Mouse (Mus musculus) forebrain, embryonic 12.5 days (tissue): ENCODE data around the gene Msh2. TPM values are rescaled to one million over a fixed set of nuclear protein-coding genes. Genes with fewer than 3 reads are reported as not detected.
A peak's percentile ranks its signal among the peaks of the same experiment; 100 is the strongest.

Experiments
- ATAC-seq: fragments of 200-750 bp; cut with Nextera tagmentation; 2 replicates; pipeline ENCODE4 v1.8.0; 2017; ENCODE audit warnings: moderate TSS enrichment; ENCODE audit not compliant: low FRiP score
- H3K27ac ChIP-seq: fragments of 300-500 bp; sonication (generic); 2 replicates; pipeline ENCODE4 v1.5.1; 2016; ENCODE audit warnings: mild to moderate bottlenecking
- H3K27me3 ChIP-seq: fragments of 300-500 bp; sonication (generic); 2 replicates; pipeline ENCODE4 v1.6.1; 2016; ENCODE audit warnings: mild to moderate bottlenecking
- H3K36me3 ChIP-seq: fragments of 300-500 bp; sonication (generic); replicated peaks from 2 replicates; pipeline ENCODE4 v1.6.1; 2016; ENCODE audit warnings: mild to moderate bottlenecking
- H3K4me1 ChIP-seq: fragments of 300-500 bp; sonication (generic); 2 replicates; pipeline ENCODE4 v1.6.1; 2016
- H3K4me2 ChIP-seq: fragments of 300-500 bp; sonication (generic); 2 replicates; pipeline ENCODE4 v1.6.1; 2016; ENCODE audit warnings: mild to moderate bottlenecking, moderate library complexity
- H3K4me3 ChIP-seq: fragments of 300-500 bp; sonication (generic); replicated peaks from 2 replicates; pipeline ENCODE4 v1.5.1; 2016; ENCODE audit warnings: mild to moderate bottlenecking
- H3K9ac ChIP-seq: fragments of 300-500 bp; sonication (generic); 2 replicates; pipeline ENCODE4 v1.6.1; 2016; ENCODE audit warnings: mild to moderate bottlenecking
- H3K9me3 ChIP-seq: fragments of 300-500 bp; sonication (generic); 2 replicates; pipeline ENCODE4 v1.6.1; 2016
- WGBS: fragments of 180-500 bp; shearing (Covaris S2); methylation state at CpG from one replicate; pipeline ENCODE4 v1.1.7; 2016; 5-methylcytosine and 5-hydroxymethylcytosine counted together
- polyA plus RNA-seq: library from polyadenylated mRNA; unstranded; fragments of >200 nt; fragmentation: Nextera tagmentation; extraction: Ambion mirVana; gene quantifications from 2 replicates; pipeline ENCODE4 v1.2.1, GENCODE M21; 2016

Msh2 gene
- polyA plus RNA-seq, 1 experiment from 2014 or later: 116 TPM

DNA sequence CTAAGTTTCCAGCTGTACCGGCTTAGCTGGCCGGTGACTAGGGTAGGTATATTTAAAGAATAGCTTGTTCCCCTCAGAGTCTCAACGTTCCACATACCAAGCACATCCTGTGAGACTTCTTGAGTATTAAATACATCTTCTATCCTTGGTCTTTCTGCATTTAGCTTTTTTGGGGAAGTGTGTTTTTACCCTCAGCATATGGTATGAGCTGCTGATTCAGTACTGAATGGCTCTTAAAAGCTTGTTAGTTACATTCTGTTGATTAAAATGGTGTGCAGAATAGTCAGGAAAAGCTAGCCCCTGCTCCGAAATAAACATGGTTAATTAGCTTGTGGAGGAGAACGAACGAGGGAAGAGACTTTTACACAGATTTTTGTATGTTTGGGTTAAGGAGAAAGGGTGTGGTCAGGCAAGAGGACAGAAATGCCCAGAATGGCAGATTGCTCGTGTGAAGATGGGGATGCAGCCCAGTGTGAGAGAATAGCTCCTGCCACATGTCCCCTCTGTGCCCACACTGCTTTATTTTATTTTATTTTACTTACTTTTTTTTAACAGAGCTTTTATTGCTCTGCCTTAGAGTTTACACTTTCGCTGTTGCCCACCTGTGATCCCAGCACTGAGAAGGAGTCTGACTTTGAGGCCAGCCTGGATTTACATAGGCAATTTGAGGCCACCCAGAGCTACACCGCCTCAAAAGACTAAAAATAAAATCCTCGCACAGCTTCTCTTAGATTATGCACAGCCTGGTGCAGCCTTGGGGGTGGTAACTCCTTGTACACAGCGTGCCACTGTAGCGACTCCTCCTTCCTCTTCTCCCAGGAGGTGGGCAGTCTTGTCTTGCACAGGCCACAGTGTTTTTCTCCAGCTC lies 54.6 kb downstream of the Msh2 start:
- peaks cover 53% of the 10 kb centered on the region for H3K36me3 ChIP-seq
- H3K9ac ChIP-seq: no peak overlapping the region
- no peak overlapping the region for H3K4me3 ChIP-seq
- 95% methylated on average over 12 of the region's 12 CpGs for WGBS
- no peak for ATAC-seq
- no peaks in the 10 kb centered on the region for H3K4me1 ChIP-seq
- H3K4me2 ChIP-seq: no peak overlapping the region
- no peaks in the 10 kb centered on the region for H3K27me3 ChIP-seq
- no peaks in the 10 kb centered on the region for H3K9me3 ChIP-seq
- no peak overlapping the region for H3K27ac ChIP-seq

DNA sequence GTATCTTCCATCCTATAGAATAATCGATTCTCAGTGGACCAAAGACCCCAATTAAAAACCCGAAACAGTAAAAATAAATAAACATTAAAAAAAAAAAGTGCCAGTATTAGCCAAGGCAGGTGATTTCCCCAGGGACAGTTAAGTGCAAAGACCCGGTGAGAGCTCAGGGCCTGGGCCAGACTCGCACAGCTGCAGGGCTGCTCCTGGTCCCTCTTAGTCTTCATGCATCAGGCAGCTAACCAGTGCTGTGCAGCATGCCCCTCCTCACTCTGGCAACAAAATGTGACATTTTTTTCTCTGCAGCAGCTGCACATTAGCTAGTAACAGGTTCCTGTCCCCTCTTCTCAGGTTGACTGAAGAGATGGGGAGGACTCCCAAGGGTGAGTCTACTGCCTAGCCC lies 59.8 kb downstream of the Msh2 start:
- Histone ChIP-seq H3K36me3 (peaks cover 5% of the 10 kb centered on the region; the same call in 1 of the 2 replicates), H3K4me2 (no peak overlapping the region), H3K27me3 (no peaks in the 10 kb centered on the region), H3K4me3 (no peak overlapping the region), H3K9me3 (no peaks in the 10 kb centered on the region), H3K9ac (no peak overlapping the region), H3K27ac (no peak overlapping the region), H3K4me1 (no peaks in the 10 kb centered on the region)
- 88% methylated on average over 4 of the region's 4 CpGs for WGBS
- no peak for ATAC-seq

DNA sequence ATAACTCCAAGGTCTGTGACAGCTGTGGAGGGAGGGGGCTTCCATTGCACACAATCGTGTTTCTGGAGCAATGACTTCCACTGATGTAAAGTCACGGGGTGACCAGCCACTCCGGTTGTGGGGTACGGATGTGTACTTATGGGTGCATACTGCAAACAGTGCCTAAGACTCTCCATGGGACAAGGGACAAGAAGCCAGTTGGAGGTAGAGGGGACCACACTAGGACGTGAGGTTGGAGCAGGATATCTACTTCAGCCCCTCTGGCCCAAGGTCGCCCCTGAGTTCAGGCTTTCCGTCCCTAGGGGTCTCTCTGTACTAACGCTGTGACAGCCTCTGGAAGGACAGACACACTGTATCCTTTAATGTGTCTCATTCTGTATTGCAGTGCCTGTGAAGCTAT lies 62.3 kb downstream of the Msh2 start:
- 89% methylated on average over 8 of the region's 8 CpGs for WGBS

DNA sequence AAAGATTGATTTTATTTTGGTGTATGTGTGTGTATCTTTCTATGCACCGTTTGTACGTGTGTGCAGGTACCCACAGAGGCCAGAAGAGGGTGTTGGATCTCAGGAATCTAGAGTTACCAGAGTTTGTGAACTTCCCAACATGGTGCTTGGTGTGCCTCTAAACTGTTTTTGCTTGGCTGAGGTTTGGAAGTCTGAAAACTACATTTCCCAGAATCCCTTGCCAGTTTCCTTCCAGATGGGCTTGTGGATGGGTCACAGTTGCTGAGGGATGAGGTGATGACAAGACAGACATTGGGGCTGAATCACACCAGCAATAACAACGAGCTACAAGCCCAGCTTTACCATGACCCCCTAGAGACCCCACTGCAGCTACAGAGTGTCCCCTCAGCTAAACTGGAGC lies 65.0 kb downstream of the Msh2 start:
- Histone ChIP-seq H3K9me3 (no peaks in the 10 kb centered on the region), H3K9ac (no peak overlapping the region), H3K27me3 (no peaks in the 10 kb centered on the region), H3K4me2 (no peak overlapping the region), H3K27ac (no peak overlapping the region), H3K36me3 (no peaks in the 10 kb centered on the region), H3K4me3 (no peak overlapping the region), H3K4me1 (peaks cover 6% of the 10 kb centered on the region)
- 83% methylated on average over 3 of the region's 3 CpGs for WGBS
- ATAC-seq: no peak

More for the DNA sequence above, 62.3 kb downstream of the Msh2 start:
- no peak overlapping the region for H3K4me2 ChIP-seq
- H3K9ac ChIP-seq: no peak overlapping the region
- ATAC-seq: no peak
- no peak overlapping the region for H3K27ac ChIP-seq
- H3K27me3 ChIP-seq: no peaks in the 10 kb centered on the region
- H3K4me1 ChIP-seq: no peaks in the 10 kb centered on the region
- no peaks in the 10 kb centered on the region for H3K36me3 ChIP-seq
- no peak overlapping the region for H3K4me3 ChIP-seq
- no peaks in the 10 kb centered on the region for H3K9me3 ChIP-seq

DNA sequence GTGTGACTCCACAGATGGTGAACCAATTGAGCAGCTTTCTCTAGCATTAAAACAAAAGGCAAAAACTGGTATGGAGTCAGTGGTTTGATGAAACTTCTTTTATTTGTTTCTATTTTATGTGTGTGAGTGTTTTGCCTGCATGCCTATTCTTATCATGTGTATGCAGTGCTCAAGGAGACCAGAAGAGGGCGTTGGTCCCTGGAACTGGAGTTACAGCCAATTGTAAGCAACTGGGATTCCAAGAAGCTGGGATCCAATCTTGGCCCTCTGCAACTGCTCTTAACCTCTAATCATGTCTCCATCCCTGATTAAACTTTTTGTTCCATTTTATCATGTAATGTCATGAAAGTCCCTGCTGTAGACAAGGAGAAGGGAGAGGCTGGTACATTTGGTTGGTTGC lies 67.7 kb downstream of the Msh2 start:
- peaks cover 18% of the 10 kb centered on the region for H3K4me1 ChIP-seq
- no peaks in the 10 kb centered on the region for H3K36me3 ChIP-seq
- peaks cover 24% of the 10 kb centered on the region for H3K27me3 ChIP-seq
- no peak overlapping the region for H3K9ac ChIP-seq
- no peak overlapping the region for H3K27ac ChIP-seq
- WGBS: 46% methylated on average over 1 of the region's 1 CpGs
- H3K4me3 ChIP-seq: no peak overlapping the region
- no peak for ATAC-seq
- no peak overlapping the region for H3K4me2 ChIP-seq
- H3K9me3 ChIP-seq: no peaks in the 10 kb centered on the region

DNA sequence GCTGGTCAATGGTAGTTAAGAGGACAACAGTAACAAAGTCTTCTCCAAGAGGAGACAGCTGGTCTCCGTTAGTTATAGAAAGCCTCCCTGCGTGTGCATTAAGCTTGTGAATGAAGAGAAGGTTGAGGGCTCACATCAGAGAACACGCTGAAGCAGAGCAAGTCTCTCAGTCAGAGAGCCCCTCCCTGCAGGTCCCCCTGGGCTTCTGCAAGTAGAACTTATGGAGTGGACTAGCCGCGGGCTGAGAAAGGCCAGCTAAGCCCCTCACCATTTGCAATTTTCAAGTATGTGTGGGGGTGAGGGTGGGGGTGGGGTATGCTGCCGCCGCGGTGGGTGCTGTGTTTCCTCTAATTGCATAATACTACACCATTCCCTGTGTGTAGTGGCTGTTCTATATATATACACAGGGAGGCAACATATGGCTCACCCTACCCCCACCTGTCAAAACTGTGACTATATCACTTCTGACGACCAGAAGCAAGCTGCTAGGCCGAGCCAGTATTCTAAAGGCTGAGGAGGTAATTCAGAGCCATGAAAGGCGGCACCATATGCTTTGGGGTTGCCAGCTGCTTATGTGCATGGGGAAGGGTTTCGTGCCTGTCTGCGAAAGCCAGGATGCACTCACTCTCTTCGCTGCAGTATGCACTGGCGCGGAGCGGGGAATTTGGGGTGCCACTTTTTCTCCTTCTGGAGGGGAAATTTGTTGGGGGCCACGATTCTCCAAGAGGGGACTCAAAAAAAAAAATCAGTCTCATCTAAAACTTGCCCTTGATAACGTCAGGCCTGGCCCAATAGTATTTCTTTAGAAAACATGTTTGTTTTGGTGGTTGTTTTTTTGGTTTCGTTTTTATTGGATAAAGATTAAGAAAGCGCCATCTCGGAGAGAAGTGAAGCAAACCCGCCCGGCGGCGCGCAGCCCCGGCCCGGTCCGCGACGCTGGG lies 73.1 kb downstream of the Msh2 start:
- H3K27ac ChIP-seq: peak overlapping the region; percentile 78
- H3K9ac ChIP-seq: peak overlapping the region; percentile 64
- H3K4me1 ChIP-seq: peaks cover 38% of the 10 kb centered on the region
- H3K9me3 ChIP-seq: 0 out of 2 replicates have a peak, but pooled peaks cover 4% of the 10 kb centered on the region
- H3K4me3 ChIP-seq: peak overlapping the region; percentile 60
- 10% methylated on average over 32 of the region's 32 CpGs for WGBS
- peak; percentile 74 for ATAC-seq
- H3K36me3 ChIP-seq: no peaks in the 10 kb centered on the region
- peak overlapping the region; percentile 96 for H3K4me2 ChIP-seq
- peaks cover 62% of the 10 kb centered on the region for H3K27me3 ChIP-seq

DNA sequence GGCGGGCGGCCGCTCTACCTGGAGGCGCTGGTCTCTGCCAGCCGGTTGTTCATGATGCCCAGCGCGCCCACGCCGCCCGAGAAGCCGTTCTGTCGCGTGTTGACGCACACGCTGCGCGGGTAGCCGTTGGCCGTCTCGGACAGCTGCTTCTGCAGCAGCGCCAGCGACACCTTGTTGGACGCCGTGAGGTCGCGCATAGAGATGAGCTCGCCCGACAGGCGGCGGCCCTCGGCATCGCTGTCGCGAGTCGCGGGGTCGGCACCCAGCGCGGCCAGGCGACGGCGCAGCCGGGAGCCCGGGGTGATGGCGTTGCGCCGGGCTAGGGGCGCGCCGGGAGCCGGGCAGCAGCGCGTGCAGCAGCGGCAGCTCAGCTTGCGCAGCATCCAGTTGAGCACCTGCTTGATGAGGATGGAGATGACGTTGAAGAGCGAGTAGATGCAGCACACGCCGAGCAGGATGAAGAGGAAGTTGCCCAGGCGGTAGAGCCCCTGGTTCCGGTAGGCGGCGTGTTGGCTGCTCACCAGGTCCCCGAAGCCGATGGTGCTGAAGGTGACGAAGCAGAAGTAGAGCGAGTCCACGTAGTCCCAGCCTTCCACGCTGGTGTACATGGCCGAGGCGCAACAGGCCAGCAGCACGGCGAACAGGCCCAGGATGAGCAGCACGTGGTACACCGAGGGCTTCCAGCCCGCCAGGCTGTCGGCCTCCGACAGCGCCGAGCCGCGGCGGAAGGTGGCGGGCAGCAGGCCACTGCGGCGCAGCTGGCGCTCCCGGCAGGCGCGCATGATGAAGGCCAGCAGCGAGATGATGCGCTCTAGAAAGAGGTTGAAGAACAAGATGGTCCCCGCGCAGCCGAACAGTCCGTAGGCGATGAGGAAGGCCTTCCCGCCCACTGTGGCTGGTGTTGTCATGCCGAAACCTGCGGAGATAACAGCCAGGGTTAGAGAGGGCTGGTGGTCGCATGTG lies 74.1 kb downstream of the Msh2 start:
- H3K27ac ChIP-seq: peak overlapping the region; percentile 78
- H3K4me3 ChIP-seq: peak overlapping the region; percentile 60
- H3K4me1 ChIP-seq: peaks cover 38% of the 10 kb centered on the region
- ATAC-seq: peak; percentile 80
- H3K9me3 ChIP-seq: 0 out of 2 replicates have a peak, but pooled peaks cover 4% of the 10 kb centered on the region
- H3K36me3 ChIP-seq: no peaks in the 10 kb centered on the region
- WGBS: 3% methylated on average over 100 of the region's 101 CpGs
- H3K4me2 ChIP-seq: peak overlapping the region; percentile 96
- H3K27me3 ChIP-seq: peaks cover 62% of the 10 kb centered on the region
- peak overlapping the region; percentile 64 for H3K9ac ChIP-seq

DNA sequence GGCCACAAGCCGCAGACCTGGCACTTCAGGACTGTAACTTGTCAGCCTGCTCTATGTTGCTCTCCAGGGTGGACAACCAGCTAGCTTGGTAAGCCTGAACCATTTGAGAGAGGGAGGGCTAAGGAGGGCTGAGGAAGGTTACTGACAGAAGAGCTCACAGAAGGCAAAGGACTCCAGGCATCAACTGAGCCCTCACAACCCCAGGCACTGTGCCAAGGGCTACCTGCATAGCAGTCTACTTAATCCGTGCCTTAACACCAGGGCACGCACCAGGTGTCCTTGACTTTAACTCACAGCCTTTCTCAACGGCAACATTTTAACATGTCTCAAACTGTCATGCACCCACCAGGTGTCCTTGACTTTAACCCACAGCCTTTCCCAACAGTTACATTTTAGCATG lies 88.2 kb downstream of the Msh2 start:
- no peaks in the 10 kb centered on the region for H3K4me1 ChIP-seq
- no peaks in the 10 kb centered on the region for H3K27me3 ChIP-seq
- no peaks in the 10 kb centered on the region for H3K9me3 ChIP-seq
- H3K36me3 ChIP-seq: no peaks in the 10 kb centered on the region
- 91% methylated on average over 4 of the region's 4 CpGs for WGBS
- H3K27ac ChIP-seq: no peak overlapping the region
- H3K9ac ChIP-seq: no peak overlapping the region
- H3K4me2 ChIP-seq: no peak overlapping the region
- no peak for ATAC-seq
- no peak overlapping the region for H3K4me3 ChIP-seq

DNA sequence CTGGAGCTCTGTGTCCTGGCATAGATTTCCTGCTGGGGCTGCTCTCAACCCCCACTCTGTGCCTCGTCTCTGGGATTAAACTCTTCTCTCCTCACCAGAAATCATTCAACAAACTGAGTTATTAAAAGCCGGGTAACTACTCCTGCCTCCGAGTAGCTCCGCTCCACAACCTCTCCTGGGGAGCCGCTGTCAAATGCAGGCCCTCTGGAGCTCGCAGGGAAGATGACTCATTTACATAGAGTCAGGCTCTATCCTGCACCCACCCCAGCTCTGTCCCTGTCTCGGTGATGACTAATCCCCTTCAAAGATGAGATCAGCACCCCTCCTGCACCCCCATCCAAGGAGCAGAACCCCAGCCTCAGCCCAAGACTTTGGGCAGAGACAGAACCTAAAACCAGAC lies 91.0 kb downstream of the Msh2 start:
- Histone ChIP-seq H3K9me3 (no peaks in the 10 kb centered on the region), H3K36me3 (no peaks in the 10 kb centered on the region), H3K27ac (no peak overlapping the region), H3K4me2 (no peak overlapping the region), H3K27me3 (no peaks in the 10 kb centered on the region), H3K4me3 (no peak overlapping the region), H3K4me1 (no peaks in the 10 kb centered on the region), H3K9ac (no peak overlapping the region)
- WGBS: 30% methylated on average over 7 of the region's 7 CpGs
- ATAC-seq: no peak

DNA sequence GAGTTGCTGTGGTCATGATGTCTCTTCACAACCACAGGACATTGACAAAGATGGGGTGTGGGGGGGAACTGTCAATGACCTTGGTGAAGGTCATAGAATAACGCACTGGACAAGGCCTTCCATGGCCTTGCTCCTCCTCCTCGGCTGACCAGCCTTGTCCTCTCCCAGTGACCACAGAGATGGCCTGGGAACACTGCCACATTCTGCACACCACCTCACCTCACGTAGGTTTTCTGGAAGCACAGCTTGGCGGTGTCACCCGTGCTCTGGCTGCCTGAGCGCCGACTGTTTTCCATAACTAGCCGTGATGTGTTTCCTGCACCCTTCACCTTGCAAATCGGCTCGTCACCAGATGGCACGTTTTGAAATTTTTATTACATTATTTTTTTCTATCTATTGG lies 92.9 kb downstream of the Msh2 start:
- no peak for ATAC-seq
- Histone ChIP-seq H3K4me3 (no peak overlapping the region), H3K4me2 (no peak overlapping the region), H3K27me3 (no peaks in the 10 kb centered on the region), H3K9me3 (no peaks in the 10 kb centered on the region), H3K36me3 (no peaks in the 10 kb centered on the region), H3K27ac (no peak overlapping the region), H3K9ac (no peak overlapping the region), H3K4me1 (no peaks in the 10 kb centered on the region)
- 95% methylated on average over 11 of the region's 11 CpGs for WGBS

DNA sequence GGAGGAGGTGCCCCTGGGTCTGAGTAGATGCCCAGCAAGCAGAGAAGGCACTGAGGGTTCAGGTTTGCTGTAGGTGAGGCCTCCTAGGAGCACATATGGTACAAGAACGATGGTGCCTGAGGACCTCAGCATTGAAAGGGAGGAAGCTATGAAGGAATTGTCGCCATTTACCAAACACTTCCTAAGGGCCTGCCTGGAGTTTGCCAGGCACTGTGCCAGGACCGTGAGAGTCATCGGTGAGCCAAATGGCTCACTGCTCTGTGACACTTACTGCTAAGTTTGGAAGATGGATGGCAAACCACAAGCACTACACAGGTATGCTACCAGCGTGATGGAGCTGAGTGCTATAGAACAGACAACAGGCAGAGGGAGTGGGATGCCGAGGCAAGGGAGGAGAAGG lies 94.8 kb downstream of the Msh2 start:
- Histone ChIP-seq H3K36me3 (no peaks in the 10 kb centered on the region), H3K9ac (no peak overlapping the region), H3K27ac (no peak overlapping the region), H3K4me2 (no peak overlapping the region), H3K9me3 (no peaks in the 10 kb centered on the region), H3K27me3 (no peaks in the 10 kb centered on the region), H3K4me1 (no peaks in the 10 kb centered on the region), H3K4me3 (no peak overlapping the region)
- WGBS: 88% methylated on average over 6 of the region's 6 CpGs
- ATAC-seq: no peak
